Mouse (Mus musculus): ENCODE measurements at regions not wholly inside any gene's neighbourhood (a gene's known extent, or its start where the extent isn't known, plus 50 kb on each side); places are given as distances from the start of the nearest gene placed in this dataset.
A peak's percentile ranks its signal among the peaks of the same experiment; 100 is the strongest.

GRCm38 (mm10) chr4:55134339-55134738, 189.5 kb downstream of the Zfp462 start:
- DNase-seq (ENCODE audit: low read depth, low spot score), result no peak

- peak; percentile 99 for DNase-seq (ENCODE audit: low read depth, low spot score)
Measured at GRCm38 (mm10) chr4:55134791-55135190, 189.9 kb downstream of the Zfp462 start.

- peak; percentile 96 for DNase-seq (ENCODE audit: low read depth, low spot score)
Measured at GRCm38 (mm10) chr4:55136283-55136682, 191.4 kb downstream of the Zfp462 start.

- peak; percentile 84 for DNase-seq (ENCODE audit: low read depth, low spot score)
Measured at GRCm38 (mm10) chr4:55137781-55138394, 193.0 kb downstream of the Zfp462 start.

GRCm38 (mm10) chr4:55141317-55141716, 196.5 kb downstream of the Zfp462 start:
- peak; percentile 82 for DNase-seq (ENCODE audit: low read depth, low spot score)

- DNase-seq (ENCODE audit: low read depth, low spot score), result peak; percentile 80
Measured at GRCm38 (mm10) chr4:55141923-55142732, 197.3 kb downstream of the Zfp462 start.

GRCm38 (mm10) chr4:55143400-55143799, 198.6 kb downstream of the Zfp462 start:
- DNase-seq (ENCODE audit: low read depth, low spot score), result no peak

- no peak for DNase-seq (ENCODE audit: low read depth, low spot score)
Measured at GRCm38 (mm10) chr4:55144995-55145394, 200.1 kb downstream of the Zfp462 start.

GRCm38 (mm10) chr4:55145968-55146367, 201.1 kb downstream of the Zfp462 start:
- no peak for DNase-seq (ENCODE audit: low read depth, low spot score)

- DNase-seq (ENCODE audit: low read depth, low spot score), result no peak
Measured at GRCm38 (mm10) chr4:55148380-55148779, 201.5 kb upstream of the Rad23b start.

GRCm38 (mm10) chr4:55154556-55154955, 195.3 kb upstream of the Rad23b start:
- no peak for DNase-seq (ENCODE audit: low read depth, low spot score)

- no peak for DNase-seq (ENCODE audit: low read depth, low spot score)
Measured at GRCm38 (mm10) chr4:55158166-55158739, 191.6 kb upstream of the Rad23b start.

- no peak for DNase-seq (ENCODE audit: low read depth, low spot score)
Measured at GRCm38 (mm10) chr4:55166266-55166665, 183.6 kb upstream of the Rad23b start.

- no peak for DNase-seq (ENCODE audit: low read depth, low spot score)
Measured at GRCm38 (mm10) chr4:55169063-55169462, 180.8 kb upstream of the Rad23b start.

- DNase-seq (ENCODE audit: low read depth, low spot score), result no peak
Measured at GRCm38 (mm10) chr4:55172334-55172891, 177.4 kb upstream of the Rad23b start.

- DNase-seq (ENCODE audit: low read depth, low spot score), result no peak
Measured at GRCm38 (mm10) chr4:55176026-55176425, 173.8 kb upstream of the Rad23b start.

GRCm38 (mm10) chr4:55179456-55179855, 170.4 kb upstream of the Rad23b start:
- no peak for DNase-seq (ENCODE audit: low read depth, low spot score)

GRCm38 (mm10) chr4:55183519-55183918, 166.3 kb upstream of the Rad23b start:
- no peak for DNase-seq (ENCODE audit: low read depth, low spot score)

GRCm38 (mm10) chr4:55188716-55189115, 161.1 kb upstream of the Rad23b start:
- no peak for DNase-seq (ENCODE audit: low read depth, low spot score)

- DNase-seq (ENCODE audit: low read depth, low spot score), result no peak
Measured at GRCm38 (mm10) chr4:55190586-55190985, 159.3 kb upstream of the Rad23b start.

- DNase-seq (ENCODE audit: low read depth, low spot score), result no peak
Measured at GRCm38 (mm10) chr4:55194061-55194460, 155.8 kb upstream of the Rad23b start.

- DNase-seq (ENCODE audit: low read depth, low spot score), result no peak
Measured at GRCm38 (mm10) chr4:55194552-55194951, 155.3 kb upstream of the Rad23b start.
